Mouse (Mus musculus) erythroblast, embryonic 14.5 days (primary cell): ENCODE measurements around the gene Pde4b.

Experiments
- GATA1 ChIP-seq: IDR thresholded peaks from 2 replicates; pipeline ENCODE4 v1.6.1; 2012; ENCODE audit warnings: low read length, inconsistent platforms, mixed read lengths
- TAL1 ChIP-seq: IDR thresholded peaks from 3 replicates; pipeline ENCODE4 v1.6.1; 2012; ENCODE audit warnings: low read length, inconsistent platforms, mixed read lengths

GRCm38 (mm10) chr4:102530797-102531196, 443.5 kb downstream of the Pde4b start:
- TF ChIP-seq TAL1: no peak
- no peak for TF ChIP-seq GATA1
